Mouse (Mus musculus): ENCODE data around the gene Rbfox3. TPM values are rescaled to one million over a fixed set of nuclear protein-coding genes. Genes with fewer than 3 reads are reported as not detected.
A peak's percentile ranks its signal among the peaks of the same experiment; 100 is the strongest.

Rbfox3 gene
- polyA plus RNA-seq, 1 experiment from 2014 or later = 0.76 TPM

GRCm38 (mm10) chr11:118553926-118554325 lies 357.5 kb downstream of the Rbfox3 start:
- TF ChIP-seq EP300 (optimal IDR thresholded peaks at IDR 0.05) (no peak), CTCF (IDR thresholded peaks at IDR 0.05; ENCODE audit: low read depth) (no peak)
- H3K27ac ChIP-seq (replicated peaks) = no peak overlapping the region
- DNase-seq (ENCODE audit: low spot score) (no peak), ATAC-seq (ENCODE audit: low FRiP score, low TSS enrichment) (no peak)
- H3K27me3 ChIP-seq (ENCODE audit: control insufficient read depth, insufficient read depth, low read length) = no peaks in the 10 kb centered on the region
- no peaks in the 10 kb centered on the region for H3K36me3 ChIP-seq (ENCODE audit: control insufficient read depth, insufficient read depth, low read length)
- H3K4me1 ChIP-seq (replicated peaks; ENCODE audit: control insufficient read depth, insufficient read depth) = no peaks in the 10 kb centered on the region
- H3K9me3 ChIP-seq (ENCODE audit: control insufficient read depth, low read length) = no peaks in the 10 kb centered on the region
- no peak overlapping the region for H3K4me2 ChIP-seq (replicated peaks; ENCODE audit: low read depth)
- H3K4me3 ChIP-seq (ENCODE audit: low read depth, low read length) = no peak overlapping the region
- WGBS = 11% methylated on average over 4 of the region's 4 CpGs
- no peak overlapping the region for H3K9ac ChIP-seq (ENCODE audit: low read length)

GRCm38 (mm10) chr11:118553001-118553400 lies 358.4 kb downstream of the Rbfox3 start:
- Histone ChIP-seq H3K4me1 (replicated peaks; ENCODE audit: control insufficient read depth, insufficient read depth) (no peaks in the 10 kb centered on the region), H3K4me2 (replicated peaks; ENCODE audit: low read depth) (no peak overlapping the region), H3K27ac (replicated peaks) (no peak overlapping the region), H3K27me3 (ENCODE audit: control insufficient read depth, insufficient read depth, low read length) (no peaks in the 10 kb centered on the region), H3K4me3 (ENCODE audit: low read depth, low read length) (no peak overlapping the region), H3K9me3 (ENCODE audit: control insufficient read depth, low read length) (no peaks in the 10 kb centered on the region), H3K36me3 (ENCODE audit: control insufficient read depth, insufficient read depth, low read length) (no peaks in the 10 kb centered on the region), H3K9ac (ENCODE audit: low read length) (no peak overlapping the region)
- DNase-seq (ENCODE audit: low spot score) (no peak), ATAC-seq (ENCODE audit: low FRiP score, low TSS enrichment) (no peak)
- WGBS = 39% methylated on average over 6 of the region's 6 CpGs
- no peak for TF ChIP-seq CTCF (IDR thresholded peaks at IDR 0.05; ENCODE audit: low read depth)
- no peak for TF ChIP-seq EP300 (optimal IDR thresholded peaks at IDR 0.05)

DNA sequence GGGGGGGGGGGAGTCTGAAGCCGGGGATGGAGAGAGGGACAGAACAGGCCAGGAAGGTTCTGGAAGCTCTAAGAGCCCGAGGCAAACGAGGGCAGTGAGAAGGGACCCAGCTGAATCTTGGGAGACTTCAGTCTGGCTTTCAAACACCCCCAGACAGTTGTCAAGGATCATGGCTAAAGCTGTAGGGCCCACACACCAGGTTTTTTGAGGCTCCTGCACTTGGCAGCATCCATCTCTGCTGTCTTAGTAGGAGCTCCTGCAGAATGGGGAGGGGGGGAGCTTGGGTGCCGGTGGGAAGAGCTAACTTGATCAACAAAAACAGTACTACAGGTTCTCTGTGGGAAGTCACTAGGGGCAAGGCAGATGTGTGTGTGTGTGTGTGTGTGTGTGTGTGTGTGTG lies 358.9 kb downstream of the Rbfox3 start:
- TF ChIP-seq CTCF (IDR thresholded peaks at IDR 0.05; ENCODE audit: low read depth) (no peak), EP300 (optimal IDR thresholded peaks at IDR 0.05) (no peak)

DNA sequence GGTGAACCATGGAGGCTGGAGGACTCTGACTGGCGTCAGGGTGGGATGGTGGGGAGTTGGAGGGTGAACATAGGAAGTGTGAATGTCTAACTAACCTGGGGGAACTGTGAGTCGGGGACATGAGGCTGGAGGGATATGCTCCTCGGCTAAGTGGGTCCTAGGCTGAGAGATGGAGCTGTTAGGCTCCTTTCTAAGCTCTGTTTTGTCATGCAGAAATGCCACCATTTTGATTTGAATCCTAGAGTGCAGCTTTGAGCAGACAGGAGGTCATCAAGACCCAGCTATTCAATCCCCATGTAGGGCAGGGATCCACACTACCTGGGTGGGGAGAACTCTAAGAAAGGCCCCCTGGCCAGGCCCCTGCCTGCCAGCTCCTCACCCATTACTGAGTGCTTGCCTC lies 359.7 kb downstream of the Rbfox3 start:
- no peak overlapping the region for H3K9ac ChIP-seq (ENCODE audit: low read length)
- H3K4me1 ChIP-seq (replicated peaks; ENCODE audit: control insufficient read depth, insufficient read depth) = no peaks in the 10 kb centered on the region
- WGBS = 63% methylated on average over 3 of the region's 3 CpGs
- ATAC-seq (ENCODE audit: low FRiP score, low TSS enrichment) (no peak), DNase-seq (ENCODE audit: low spot score) (no peak)
- H3K4me3 ChIP-seq (ENCODE audit: low read depth, low read length) = no peak overlapping the region
- no peaks in the 10 kb centered on the region for H3K9me3 ChIP-seq (ENCODE audit: control insufficient read depth, low read length)
- H3K27ac ChIP-seq (replicated peaks) = no peak overlapping the region
- H3K27me3 ChIP-seq (ENCODE audit: control insufficient read depth, insufficient read depth, low read length) = no peaks in the 10 kb centered on the region
- TF ChIP-seq CTCF (IDR thresholded peaks at IDR 0.05; ENCODE audit: low read depth) = no peak
- TF ChIP-seq EP300 (optimal IDR thresholded peaks at IDR 0.05) = no peak
- H3K4me2 ChIP-seq (replicated peaks; ENCODE audit: low read depth) = no peak overlapping the region
- no peaks in the 10 kb centered on the region for H3K36me3 ChIP-seq (ENCODE audit: control insufficient read depth, insufficient read depth, low read length)

More for the DNA sequence above, 358.9 kb downstream of the Rbfox3 start:
- Histone ChIP-seq H3K4me3 (ENCODE audit: low read depth, low read length) (no peak overlapping the region), H3K36me3 (ENCODE audit: control insufficient read depth, insufficient read depth, low read length) (no peaks in the 10 kb centered on the region), H3K4me2 (replicated peaks; ENCODE audit: low read depth) (no peak overlapping the region), H3K9ac (ENCODE audit: low read length) (no peak overlapping the region), H3K4me1 (replicated peaks; ENCODE audit: control insufficient read depth, insufficient read depth) (no peaks in the 10 kb centered on the region), H3K9me3 (ENCODE audit: control insufficient read depth, low read length) (no peaks in the 10 kb centered on the region), H3K27ac (replicated peaks) (no peak overlapping the region), H3K27me3 (ENCODE audit: control insufficient read depth, insufficient read depth, low read length) (no peaks in the 10 kb centered on the region)
- ATAC-seq (ENCODE audit: low FRiP score, low TSS enrichment) = no peak
- 52% methylated on average over 3 of the region's 4 CpGs for WGBS
- no peak for DNase-seq (ENCODE audit: low spot score)

DNA sequence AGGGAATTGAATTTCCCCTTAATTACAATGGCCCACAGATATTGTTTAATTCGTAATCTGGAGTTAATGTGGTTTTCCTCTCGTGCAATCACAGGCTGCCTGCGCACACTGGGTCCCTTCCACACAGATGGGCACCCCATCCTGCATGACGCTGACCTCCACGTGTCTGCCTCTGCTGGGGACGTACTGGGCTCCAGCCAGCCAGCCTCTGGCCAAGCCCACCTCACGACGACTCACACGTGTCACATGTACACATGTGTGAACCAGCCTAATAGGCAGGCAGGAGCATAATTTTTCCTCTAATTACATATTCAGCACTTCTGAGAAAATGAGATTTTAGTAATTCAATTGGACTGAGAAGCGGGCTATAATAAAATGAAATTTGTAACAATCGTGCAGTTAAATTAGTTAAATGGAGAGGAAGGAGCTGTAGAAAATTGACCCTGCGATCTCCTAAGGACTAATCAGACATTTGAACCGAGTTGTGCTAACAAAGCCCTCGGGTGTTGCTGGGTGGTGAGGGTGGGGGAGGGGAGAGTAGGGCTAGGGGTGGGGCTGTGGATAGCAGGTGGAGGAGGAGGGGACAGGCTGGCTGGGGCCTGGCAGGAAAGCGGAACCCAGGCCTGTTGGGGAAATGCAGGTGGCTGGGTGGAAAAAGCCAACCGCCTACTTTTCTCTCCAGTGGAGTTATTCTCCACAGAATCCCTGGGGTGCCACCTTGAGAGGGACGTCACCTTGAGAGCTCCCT lies 360.4 kb downstream of the Rbfox3 start:
- Histone ChIP-seq H3K27ac (replicated peaks) (no peak overlapping the region), H3K9me3 (ENCODE audit: control insufficient read depth, low read length) (no peaks in the 10 kb centered on the region), H3K4me1 (replicated peaks; ENCODE audit: control insufficient read depth, insufficient read depth) (no peaks in the 10 kb centered on the region), H3K4me3 (ENCODE audit: low read depth, low read length) (no peak overlapping the region), H3K36me3 (ENCODE audit: control insufficient read depth, insufficient read depth, low read length) (no peaks in the 10 kb centered on the region), H3K9ac (ENCODE audit: low read length) (no peak overlapping the region), H3K27me3 (ENCODE audit: control insufficient read depth, insufficient read depth, low read length) (no peaks in the 10 kb centered on the region), H3K4me2 (replicated peaks; ENCODE audit: low read depth) (no peak overlapping the region)
- 34% methylated on average over 17 of the region's 17 CpGs for WGBS
- DNase-seq (ENCODE audit: low spot score) = peak; percentile 50
- TF ChIP-seq CTCF (IDR thresholded peaks at IDR 0.05; ENCODE audit: low read depth) (no peak), EP300 (optimal IDR thresholded peaks at IDR 0.05) (no peak)
- no peak for ATAC-seq (ENCODE audit: low FRiP score, low TSS enrichment)

DNA sequence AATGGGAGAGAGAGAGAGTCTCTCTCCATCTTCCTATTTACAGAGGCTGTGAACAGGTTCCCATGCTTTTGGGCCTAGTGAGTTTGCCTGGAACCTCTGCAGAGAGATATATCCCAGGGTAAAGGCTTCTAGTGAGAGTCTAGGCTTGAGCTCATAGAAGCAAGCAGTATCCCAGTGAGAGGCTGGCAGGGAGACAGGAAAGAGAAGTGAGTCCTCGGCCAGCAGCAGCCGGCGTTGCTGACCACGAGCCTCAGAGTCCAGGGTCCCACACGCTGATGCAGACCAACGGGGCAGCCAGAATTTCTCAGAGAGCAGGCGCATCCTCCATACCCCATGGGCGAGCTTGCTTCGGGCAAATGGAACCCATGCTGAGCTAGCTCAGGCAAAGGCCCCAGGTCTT lies 363.2 kb downstream of the Rbfox3 start:
- ATAC-seq (ENCODE audit: low FRiP score, low TSS enrichment) = no peak
- 77% methylated on average over 9 of the region's 9 CpGs for WGBS

More for the DNA sequence above, 363.2 kb downstream of the Rbfox3 start:
- TF ChIP-seq EP300 (optimal IDR thresholded peaks at IDR 0.05) = no peak
- TF ChIP-seq CTCF (IDR thresholded peaks at IDR 0.05; ENCODE audit: low read depth) = no peak
- Histone ChIP-seq H3K27me3 (ENCODE audit: control insufficient read depth, insufficient read depth, low read length) (no peaks in the 10 kb centered on the region), H3K36me3 (ENCODE audit: control insufficient read depth, insufficient read depth, low read length) (no peaks in the 10 kb centered on the region), H3K4me1 (replicated peaks; ENCODE audit: control insufficient read depth, insufficient read depth) (no peaks in the 10 kb centered on the region), H3K27ac (replicated peaks) (no peak overlapping the region), H3K4me2 (replicated peaks; ENCODE audit: low read depth) (no peak overlapping the region), H3K9ac (ENCODE audit: low read length) (no peak overlapping the region), H3K4me3 (ENCODE audit: low read depth, low read length) (no peak overlapping the region), H3K9me3 (ENCODE audit: control insufficient read depth, low read length) (no peaks in the 10 kb centered on the region)
- DNase-seq (ENCODE audit: low spot score) = no peak

Data from stomach, postnatal 0 days (tissue).